Mouse (Mus musculus) bone marrow macrophage, adult 2 months (primary cell): ENCODE measurements at regions not wholly inside any gene's neighbourhood (a gene's known extent, or its start where the extent isn't known, plus 50 kb on each side); places are given as distances from the start of the nearest gene placed in this dataset.

Experiments used
- CTCF ChIP-seq: IDR thresholded peaks from 2 replicates; pipeline ENCODE4 v1.5.1; 2012; ENCODE audit warnings: low read depth, mild to moderate bottlenecking, low read length, moderate library complexity
- POLR2A ChIP-seq: IDR thresholded peaks from 2 replicates; pipeline ENCODE4 v1.6.1; 2012; ENCODE audit warnings: mild to moderate bottlenecking, low read depth, low read length, borderline replicate concordance

DNA sequence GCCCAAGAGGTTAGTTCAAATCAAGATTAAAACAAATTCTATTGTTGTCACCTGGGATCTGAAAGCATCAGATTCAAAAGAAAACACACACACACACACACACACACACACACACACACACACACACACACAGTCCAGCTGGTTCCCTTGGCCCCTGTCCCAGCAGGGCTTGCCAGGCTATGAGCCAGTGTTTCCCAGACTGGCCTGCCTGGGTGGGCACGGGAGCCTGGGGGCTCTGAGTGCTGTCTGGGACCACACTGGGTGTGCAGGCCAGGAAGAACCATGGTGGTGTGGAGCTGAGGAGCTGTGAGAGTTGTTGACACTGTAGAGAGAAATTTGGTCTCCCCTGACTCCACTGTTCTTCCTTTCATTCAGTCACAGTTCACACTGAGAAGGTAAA lies 110.1 kb downstream of the Dad1 start:
- TF ChIP-seq CTCF = no peak
- TF ChIP-seq POLR2A = no peak
